In the genomic region with DNA sequence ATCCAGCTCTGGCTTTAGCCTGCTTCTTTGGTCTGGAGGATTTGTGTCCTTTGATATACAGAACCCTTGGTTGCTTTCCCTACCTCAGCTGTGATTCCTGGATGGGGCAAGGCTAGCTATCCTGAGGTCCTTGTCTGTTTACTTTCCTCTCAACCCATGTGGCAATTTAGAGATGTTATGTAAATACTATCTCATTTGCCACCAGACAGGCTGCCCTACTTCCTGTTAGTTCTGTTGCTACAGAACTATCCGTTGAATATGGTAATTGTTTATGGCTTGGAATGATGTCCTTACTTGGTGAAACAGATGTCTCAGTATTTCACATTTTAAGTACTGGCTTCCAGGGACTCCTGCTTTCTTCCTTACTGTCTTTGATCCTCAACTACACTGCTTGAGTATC, we compare ENCODE assay signal across 9 mouse cellular contexts.
"Had no signal": no experiment of that assay in that cellular context is flagged by ENCODE, and none has a peak within 500 bp of the region (broad histone marks: within the 10 kb centered on the region; RNA-seq: fewer than 3 reads in every experiment).

No protein-coding gene starts in this region.

- DNase-seq: lung, adult 18-20 months; lung, postnatal 14 days; lung, postnatal 4 days; midbrain, embryonic 14.5 days; right cerebral cortex, postnatal 14 days; thymus, adult 2 months; thymus, postnatal 25 days; thymus, postnatal 4 days had no signal

- ATAC-seq: lung, postnatal 0 days had no signal
